ENCODE assay signal across 8 mouse cellular contexts in the genomic region with DNA sequence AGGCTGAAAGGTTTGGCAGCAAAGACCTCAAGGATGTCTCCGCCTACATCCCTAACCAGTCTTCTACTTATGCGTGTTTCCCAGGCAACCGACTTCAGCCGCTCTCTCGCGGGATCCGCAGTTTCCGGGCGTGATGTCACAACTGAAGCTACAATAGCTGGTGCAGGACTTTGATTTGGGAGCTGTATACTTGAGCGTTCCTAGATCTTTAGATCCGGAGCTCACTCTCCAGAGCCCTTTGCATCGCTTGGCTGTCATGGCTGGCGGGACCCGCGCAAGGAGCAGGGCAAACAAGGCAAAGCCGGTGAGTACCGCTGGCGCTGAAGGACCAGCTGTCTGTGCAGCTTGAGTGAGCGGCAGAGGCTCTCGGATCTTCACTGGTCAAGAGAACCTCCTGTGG. TPM values are rescaled to one million over a fixed set of nuclear protein-coding genes. Genes with fewer than 3 reads are reported as not detected.
DNase-seq lines count a peak whose midpoint lies in the region; ATAC-seq lines count a peak whose summit lies in the region.

A gene (plus strand): TSS at position 158 of the 400 bp plus-strand sequence.

- DNase-seq in adrenal gland, adult (ENCODE audit: inconsistent age in 2 of 2, low spot score in 1 of 2), result peak; percentile 59 to 88
- DNase-seq in embryo, embryonic 11 days, result peak; percentile 92
- peak; percentile 10 for DNase-seq in gastrocnemius, postnatal 14 days
- DNase-seq in intestine, embryonic 14.5 days (ENCODE audit: low spot score), result peak; percentile 86
- DNase-seq in left cerebral cortex, postnatal 10 days (ENCODE audit: extremely low spot score in 1 of 2, low spot score in 2 of 2), result peak; percentile 85 to 86
- DNase-seq in right cerebral cortex, postnatal 10 days (ENCODE audit: low spot score in 2 of 2), result peak; percentile 92 to 95
- DNase-seq in yolk sac, embryonic 10.5 days (ENCODE audit: low spot score), result peak; percentile 58

- intact Hi-C loops in gastrocnemius, postnatal 14 days (cut with DNase I; ENCODE audit: low total_unique reads), result no loop called here
- intact Hi-C loops in left cerebral cortex, postnatal 10 days (cut with DNase I), result no loop called here

- 2% methylated on average over 20 of the region's 20 CpGs for WGBS in intestine, embryonic 14.5 days

- H3K36me3 ChIP-seq in intestine, embryonic 14.5 days (ENCODE audit: control insufficient read depth, insufficient read depth, low read length), result no peaks in the 10 kb centered on the region

- peak; percentile 95 for ATAC-seq in intestine, embryonic 14.5 days (replicated peaks; ENCODE audit: low FRiP score, low TSS enrichment, low read depth)
- ATAC-seq in megakaryocyte progenitor cell, adult 5-6 weeks (replicated peaks; ENCODE audit: poor library complexity), result peak; percentile 97

- peak within 1 kb of the TSS; percentile 60 for H3K4me2 ChIP-seq in intestine, embryonic 14.5 days (ENCODE audit: low read length)

- H3K27ac ChIP-seq in intestine, embryonic 14.5 days (ENCODE audit: low read depth), result peak within 1 kb of the TSS; percentile 52; the same call in 1 of the 2 replicates

- no peaks in the 10 kb centered on the region for H3K9me3 ChIP-seq in intestine, embryonic 14.5 days (ENCODE audit: control insufficient read depth, low read length)

- peak within 1 kb of the TSS; percentile 57 for H3K4me3 ChIP-seq in intestine, embryonic 14.5 days (ENCODE audit: low read depth, low read length)

- H3K4me1 ChIP-seq in intestine, embryonic 14.5 days (replicated peaks; ENCODE audit: control insufficient read depth, insufficient read depth, low read length), result peaks cover 3% of the 10 kb centered on the region; the same call in 1 of the 2 replicates

- H3K27me3 ChIP-seq in intestine, embryonic 14.5 days (replicated peaks; ENCODE audit: control insufficient read depth, insufficient read depth, low read length), result no peaks in the 10 kb centered on the region

- H3K9ac ChIP-seq in intestine, embryonic 14.5 days (ENCODE audit: low read length), result peak within 1 kb of the TSS; percentile 68

RNA-seq across cellular contexts. Expression of the gene that starts here (rescaled TPM):
- total RNA-seq in gastrocnemius, postnatal 14 days (2021), result 1 to 10 TPM; 6.5 to 7.4 TPM
- 15.3 and 16.3 TPM in 2 replicates for polyA plus RNA-seq in intestine, embryonic 14.5 days (2014; fragmentation: Nextera tagmentation; extraction: Ambion mirVana)
- 10 to 100 TPM; 19.9 to 20.1 TPM for total RNA-seq in left cerebral cortex, postnatal 10 days (2021)
- 44.0 and 56.5 TPM in 2 replicates for total RNA-seq in megakaryocyte progenitor cell, adult 5-6 weeks (2015)
- 27.9 and 35.1 TPM in 2 replicates for total RNA-seq in megakaryocyte progenitor cell, adult 5-6 weeks (2017)

Comparison
In these comparisons a context has a peak if more than half of its experiments do, and no peak if none do; other contexts are left out.
1. Peak in every context shown above with its lines: DNase-seq, ATAC-seq, H3K4me3 ChIP-seq and H3K27ac ChIP-seq.
2. DNase-seq: peak in every context shown above with its lines; median percentile 94 in right cerebral cortex, postnatal 10 days; 92 in embryo, embryonic 11 days; 86 in intestine, embryonic 14.5 days; 86 in left cerebral cortex, postnatal 10 days; 74 in adrenal gland, adult; 58 in yolk sac, embryonic 10.5 days; 10 in gastrocnemius, postnatal 14 days.